Mouse (Mus musculus) stomach, embryonic 14.5 days (tissue): ENCODE data around the gene Ttll11. TPM values are rescaled to one million over a fixed set of nuclear protein-coding genes. Genes with fewer than 3 reads are reported as not detected.

Experiments
- ATAC-seq: fragments of 200-750 bp; cut with Nextera tagmentation; 2 replicates; pipeline ENCODE4 v1.8.0; 2017; ENCODE audit warnings: low read depth, moderate TSS enrichment; ENCODE audit not compliant: insufficient number of reproducible peaks, insufficient read depth, low FRiP score
- H3K27ac ChIP-seq: fragments of 300-500 bp; sonication (generic); 2 replicates; pipeline ENCODE4 v1.5.1; 2014; ENCODE audit warnings: mild to moderate bottlenecking, low read length, moderate library complexity, mixed read lengths
- H3K27me3 ChIP-seq: fragments of 300-500 bp; sonication (generic); 2 replicates; pipeline ENCODE4 v1.6.1; 2014; ENCODE audit warnings: low read length, control low read depth, mixed read lengths; ENCODE audit not compliant: control insufficient read depth, insufficient read depth
- H3K36me3 ChIP-seq: fragments of 300-500 bp; sonication (generic); 2 replicates; pipeline ENCODE4 v1.6.1; 2014; ENCODE audit warnings: mild to moderate bottlenecking, control low read depth, low read length, moderate library complexity, mixed read lengths; ENCODE audit not compliant: control insufficient read depth, insufficient read depth
- H3K4me1 ChIP-seq: fragments of 300-500 bp; sonication (generic); 2 replicates; pipeline ENCODE4 v1.6.1; 2014; ENCODE audit warnings: low read length, control low read depth, mixed read lengths; ENCODE audit not compliant: control insufficient read depth, insufficient read depth
- H3K4me2 ChIP-seq: fragments of 300-500 bp; sonication (generic); replicated peaks from 2 replicates; pipeline ENCODE4 v1.6.1; 2014; ENCODE audit warnings: low read depth, low read length, control low read depth
- H3K4me3 ChIP-seq: fragments of 300-500 bp; sonication (generic); 2 replicates; pipeline ENCODE4 v1.5.1; 2014; ENCODE audit warnings: low read depth, low read length, control low read depth
- H3K9ac ChIP-seq: fragments of 300-500 bp; sonication (generic); replicated peaks from 2 replicates; pipeline ENCODE4 v1.6.1; 2014; ENCODE audit warnings: low read depth, mild to moderate bottlenecking, control low read depth, low read length, moderate library complexity, mixed read lengths
- H3K9me3 ChIP-seq: fragments of 300-500 bp; sonication (generic); 2 replicates; pipeline ENCODE4 v1.6.1; 2016; ENCODE audit warnings: low read depth, low read length, control low read depth; ENCODE audit not compliant: control insufficient read depth
- WGBS: fragments of 180-500 bp; shearing (Covaris S2); extraction: QIAGEN DNeasy Blood & Tissue Kit; methylation state at CpG from one replicate; pipeline ENCODE4 v1.1.7; 2014; 5-methylcytosine and 5-hydroxymethylcytosine counted together
- polyA plus RNA-seq: library from polyadenylated mRNA; unstranded; fragments of >200 nt; fragmentation: Nextera tagmentation; extraction: Ambion mirVana; gene quantifications from 2 replicates; pipeline ENCODE4 v1.2.1, GENCODE M21; 2014

The Ttll11 gene
- polyA plus RNA-seq, 1 experiment from 2014 or later = 0.41 TPM

GRCm38 (mm10) chr2:35783368-35783767 lies 196.3 kb downstream of the Ttll11 start:
- H3K36me3 ChIP-seq = no peaks in the 10 kb centered on the region
- H3K4me3 ChIP-seq = no peak overlapping the region
- no peak overlapping the region for H3K4me2 ChIP-seq
- H3K9ac ChIP-seq = no peak overlapping the region
- no peak overlapping the region for H3K27ac ChIP-seq
- H3K27me3 ChIP-seq = no peaks in the 10 kb centered on the region
- no peak; the same call in 1 of the 2 replicates for ATAC-seq
- 51% methylated on average over 10 of the region's 10 CpGs for WGBS
- H3K9me3 ChIP-seq = no peaks in the 10 kb centered on the region
- 0 out of 2 replicates have a peak, but pooled peaks cover 2% of the 10 kb centered on the region for H3K4me1 ChIP-seq

GRCm38 (mm10) chr2:35779266-35779665 lies 200.4 kb downstream of the Ttll11 start:
- Histone ChIP-seq H3K9me3 (no peaks in the 10 kb centered on the region), H3K9ac (no peak overlapping the region), H3K27ac (no peak overlapping the region), H3K4me1 (0 out of 2 replicates have a peak, but pooled peaks cover 2% of the 10 kb centered on the region), H3K36me3 (no peaks in the 10 kb centered on the region), H3K27me3 (no peaks in the 10 kb centered on the region), H3K4me2 (no peak overlapping the region), H3K4me3 (no peak overlapping the region)
- WGBS = 85% methylated on average over 5 of the region's 5 CpGs
- ATAC-seq = no peak

GRCm38 (mm10) chr2:35776935-35777334 lies 202.8 kb downstream of the Ttll11 start:
- H3K36me3 ChIP-seq = no peaks in the 10 kb centered on the region
- no peak overlapping the region for H3K4me3 ChIP-seq
- WGBS = 81% methylated on average over 9 of the region's 9 CpGs
- H3K27ac ChIP-seq = no peak overlapping the region
- no peaks in the 10 kb centered on the region for H3K4me1 ChIP-seq
- ATAC-seq = no peak
- no peak overlapping the region for H3K9ac ChIP-seq
- no peaks in the 10 kb centered on the region for H3K27me3 ChIP-seq
- H3K4me2 ChIP-seq = no peak overlapping the region
- H3K9me3 ChIP-seq = no peaks in the 10 kb centered on the region

- Histone ChIP-seq H3K36me3 (no peaks in the 10 kb centered on the region), H3K4me3 (no peak overlapping the region), H3K9me3 (no peaks in the 10 kb centered on the region), H3K27ac (no peak overlapping the region), H3K4me1 (no peaks in the 10 kb centered on the region), H3K27me3 (no peaks in the 10 kb centered on the region), H3K4me2 (no peak overlapping the region), H3K9ac (no peak overlapping the region)
- 33% methylated on average over 5 of the region's 5 CpGs for WGBS
- ATAC-seq = no peak
These were observed 204.1 kb downstream of the Ttll11 start for GRCm38 (mm10) chr2:35775651-35776055.

- no peak for ATAC-seq
- Histone ChIP-seq H3K4me3 (no peak overlapping the region), H3K27me3 (no peaks in the 10 kb centered on the region), H3K36me3 (no peaks in the 10 kb centered on the region), H3K4me1 (no peaks in the 10 kb centered on the region), H3K27ac (no peak overlapping the region), H3K9me3 (no peaks in the 10 kb centered on the region), H3K4me2 (no peak overlapping the region), H3K9ac (no peak overlapping the region)
- 56% methylated on average over 2 of the region's 2 CpGs for WGBS
These were observed 209.2 kb downstream of the Ttll11 start for GRCm38 (mm10) chr2:35770541-35770940.

GRCm38 (mm10) chr2:35769398-35769797 lies 210.3 kb downstream of the Ttll11 start:
- 87% methylated on average over 12 of the region's 12 CpGs for WGBS

GRCm38 (mm10) chr2:35768538-35769238 lies 211.0 kb downstream of the Ttll11 start:
- H3K4me3 ChIP-seq = no peak overlapping the region
- no peak overlapping the region for H3K4me2 ChIP-seq
- no peaks in the 10 kb centered on the region for H3K27me3 ChIP-seq
- no peaks in the 10 kb centered on the region for H3K9me3 ChIP-seq
- H3K27ac ChIP-seq = no peak overlapping the region
- no peak overlapping the region for H3K9ac ChIP-seq
- H3K36me3 ChIP-seq = no peaks in the 10 kb centered on the region
- ATAC-seq = no peak
- whole genome bisulfite sequencing = 35% methylated on average over 4 of the region's 4 CpGs
- no peaks in the 10 kb centered on the region for H3K4me1 ChIP-seq

More at GRCm38 (mm10) chr2:35769398-35769797, 210.3 kb downstream of the Ttll11 start:
- no peak overlapping the region for H3K27ac ChIP-seq
- no peak overlapping the region for H3K4me3 ChIP-seq
- H3K27me3 ChIP-seq = no peaks in the 10 kb centered on the region
- H3K36me3 ChIP-seq = no peaks in the 10 kb centered on the region
- no peaks in the 10 kb centered on the region for H3K9me3 ChIP-seq
- no peaks in the 10 kb centered on the region for H3K4me1 ChIP-seq
- H3K9ac ChIP-seq = no peak overlapping the region
- no peak for ATAC-seq
- no peak overlapping the region for H3K4me2 ChIP-seq

GRCm38 (mm10) chr2:35767834-35768537 lies 211.7 kb downstream of the Ttll11 start:
- H3K27ac ChIP-seq = no peak overlapping the region
- H3K4me1 ChIP-seq = no peaks in the 10 kb centered on the region
- no peak overlapping the region for H3K4me2 ChIP-seq
- H3K27me3 ChIP-seq = no peaks in the 10 kb centered on the region
- H3K36me3 ChIP-seq = no peaks in the 10 kb centered on the region
- no peak overlapping the region for H3K9ac ChIP-seq
- ATAC-seq = no peak
- H3K4me3 ChIP-seq = no peak overlapping the region
- no peaks in the 10 kb centered on the region for H3K9me3 ChIP-seq
- 48% methylated on average over 14 of the region's 14 CpGs for WGBS
